Mouse (Mus musculus) lung, postnatal 0 days (tissue): ENCODE measurements at regions not wholly inside any gene's neighbourhood (a gene's known extent, or its start where the extent isn't known, plus 50 kb on each side); places are given as distances from the start of the nearest gene placed in this dataset.

Experiments used
- CTCF ChIP-seq: IDR thresholded peaks from 2 replicates; pipeline ENCODE4 v1.5.1; 2016; ENCODE audit warnings: antibody characterized with exemption, mild to moderate bottlenecking
- EP300 ChIP-seq: IDR thresholded peaks from 2 replicates; pipeline ENCODE4 v1.6.1; 2016; ENCODE audit warnings: antibody characterized with exemption, mild to moderate bottlenecking, control low read depth

- TF ChIP-seq CTCF (no peak), EP300 (no peak)
Observed at GRCm38 (mm10) chr11:56514941-56515340, 474.1 kb upstream of the Nmur2 start.
